Mouse (Mus musculus) CH12.LX (cell line): Measurements from ENCODE around the gene Gm47289.

ENCODE experiments used
- CTCF ChIP-seq, 2 experiments: IDR thresholded peaks in 1 of 2; conservative IDR thresholded peaks in 1 of 2; 2 replicates each; pipeline ENCODE4 v1.5.1; 2011 to 2012; ENCODE audit warnings: low read depth in 2 of 2, low read length in 2 of 2, improper control_type of control experiment in 1 of 2, inconsistent platforms in 1 of 2, mild to moderate bottlenecking in 1 of 2, moderate library complexity in 1 of 2
- USF1 ChIP-seq: IDR thresholded peaks from 2 replicates; pipeline ENCODE4 v1.6.1; 2014; ENCODE audit warnings: low read depth, mild to moderate bottlenecking, inconsistent platforms, low read length, improper control_type of control experiment

DNA sequence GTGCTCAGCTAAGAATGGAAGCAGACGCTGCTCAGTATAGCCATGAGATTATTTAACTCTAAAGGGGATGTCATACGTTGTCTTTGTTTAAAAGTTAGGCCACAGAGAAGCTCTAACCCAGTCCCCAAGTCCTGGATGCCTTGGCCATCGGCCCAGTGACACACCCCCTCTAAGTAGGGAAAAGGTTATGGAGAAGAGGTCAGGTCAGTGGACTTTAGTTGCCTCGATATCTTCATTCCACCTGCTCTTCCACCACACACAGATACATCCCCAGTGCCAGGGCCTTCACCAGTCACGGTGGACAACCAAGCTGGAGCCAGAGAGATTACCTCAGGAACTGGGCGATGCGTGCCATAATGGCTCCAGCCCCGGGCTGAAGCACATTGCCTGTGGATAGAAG lies 3.5 kb upstream of the Gm47289 start:
- TF ChIP-seq CTCF (conservative IDR thresholded peaks at IDR 0.05 in 1 of 2, IDR thresholded peaks at IDR 0.05 in 1 of 2; ENCODE audit: low read depth in 2 of 2, low read length in 2 of 2) (no peak), USF1 (no peak)
